Mouse (Mus musculus) brain, embryonic 14.5 days (tissue): ENCODE measurements at regions not wholly inside any gene's neighbourhood (a gene's known extent, or its start where the extent isn't known, plus 50 kb on each side); places are given as distances from the start of the nearest gene placed in this dataset.
A peak's percentile ranks its signal among the peaks of the same experiment; 100 is the strongest.

Experiments
- DNase-seq: peaks from one replicate; pipeline ENCODE4 v3.0.0-alpha.2; 2011; ENCODE audit warnings: low read depth
- CTCF ChIP-seq: fragments of 200-500 bp; IDR thresholded peaks from 2 replicates; pipeline ENCODE4 v1.5.1; 2012; ENCODE audit warnings: inconsistent platforms, mild to moderate bottlenecking, moderate library complexity, borderline replicate concordance; ENCODE audit not compliant: insufficient read depth, insufficient read length; ENCODE audit errors: extremely low read depth
- POLR2A ChIP-seq: fragments of 200-500 bp; IDR thresholded peaks from 2 replicates; pipeline ENCODE4 v1.6.1; 2012; ENCODE audit warnings: mild to moderate bottlenecking, inconsistent platforms, borderline replicate concordance; ENCODE audit not compliant: poor library complexity, insufficient read depth, insufficient read length, severe bottlenecking; ENCODE audit errors: extremely low read depth

GRCm38 (mm10) chr8:93697206-93697605 is 112.6 kb upstream of the Gnao1 start:
- DNase-seq, result peak; percentile 54
- no peak for TF ChIP-seq CTCF
- no peak for TF ChIP-seq POLR2A

GRCm38 (mm10) chr8:93698508-93698907 is 111.3 kb upstream of the Gnao1 start:
- TF ChIP-seq POLR2A (no peak), CTCF (no peak)
- no peak for DNase-seq

- TF ChIP-seq CTCF, result no peak
- no peak for TF ChIP-seq POLR2A
- no peak for DNase-seq
Measured at GRCm38 (mm10) chr8:93701391-93701790, 108.4 kb upstream of the Gnao1 start.

- TF ChIP-seq CTCF, result no peak
- no peak for TF ChIP-seq POLR2A
Measured at GRCm38 (mm10) chr8:93712066-93712706, 97.6 kb upstream of the Gnao1 start.

GRCm38 (mm10) chr8:93713221-93713620 is 96.5 kb upstream of the Gnao1 start:
- TF ChIP-seq CTCF, result no peak
- no peak for TF ChIP-seq POLR2A
- peak; percentile 54 for DNase-seq

More at GRCm38 (mm10) chr8:93712066-93712706, 97.6 kb upstream of the Gnao1 start:
- no peak for DNase-seq

GRCm38 (mm10) chr8:93724896-93725489 is 84.8 kb upstream of the Gnao1 start:
- DNase-seq, result no peak
- no peak for TF ChIP-seq CTCF
- TF ChIP-seq POLR2A, result no peak

GRCm38 (mm10) chr8:93729124-93729930 is 80.4 kb upstream of the Gnao1 start:
- TF ChIP-seq CTCF, result no peak
- TF ChIP-seq POLR2A, result no peak
- DNase-seq, result peak; percentile 88

GRCm38 (mm10) chr8:93730738-93731700 is 78.7 kb upstream of the Gnao1 start:
- peak; percentile 91 for DNase-seq

GRCm38 (mm10) chr8:93734818-93735217 is 74.9 kb upstream of the Gnao1 start:
- TF ChIP-seq CTCF (no peak), POLR2A (no peak)
- DNase-seq, result peak; percentile 85

More at GRCm38 (mm10) chr8:93730738-93731700, 78.7 kb upstream of the Gnao1 start:
- TF ChIP-seq POLR2A (no peak), CTCF (no peak)

GRCm38 (mm10) chr8:93740281-93740680 is 69.5 kb upstream of the Gnao1 start:
- TF ChIP-seq CTCF, result no peak
- TF ChIP-seq POLR2A, result no peak
- peak; percentile 68 for DNase-seq
